Mouse (Mus musculus) spleen, adult 2 months (tissue): Measurements from ENCODE around the gene Cisd3.

Experiments used
- CTCF ChIP-seq: fragments of 200-500 bp; IDR thresholded peaks from 2 replicates; pipeline ENCODE4 v1.5.1; 2011; ENCODE audit warnings: mild to moderate bottlenecking, inconsistent platforms; ENCODE audit not compliant: insufficient read depth, insufficient read length, insufficient replicate concordance; ENCODE audit errors: extremely low read depth
- POLR2A ChIP-seq: fragments of 200-500 bp; IDR thresholded peaks from 2 replicates; pipeline ENCODE4 v1.6.1; 2011; ENCODE audit warnings: low read depth, low read length, inconsistent platforms

DNA sequence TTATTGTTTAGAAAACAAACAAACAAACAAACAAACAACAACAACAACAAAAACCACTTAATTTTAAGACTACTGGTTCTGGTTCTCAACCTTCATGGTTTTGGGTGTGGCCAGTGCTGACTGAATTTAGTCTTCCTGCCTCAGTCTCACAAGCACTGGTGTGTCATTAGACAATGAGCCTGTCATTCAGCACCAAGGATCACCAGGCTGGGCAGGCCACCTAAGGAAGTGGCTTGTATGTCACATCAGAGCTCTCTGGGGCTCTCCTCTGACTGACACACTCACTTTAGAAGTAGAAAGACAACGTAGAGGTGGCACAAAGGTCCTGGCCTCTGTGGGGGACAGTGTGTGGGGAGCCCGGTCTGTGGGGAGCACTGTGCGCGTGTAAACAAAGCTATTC lies 33.4 kb downstream of the Cisd3 start:
- TF ChIP-seq CTCF: no peak
- TF ChIP-seq POLR2A: no peak
